Mouse (Mus musculus) myocyte (in vitro differentiated cells): ENCODE results near the gene Meis1. TPM values are rescaled to one million over a fixed set of nuclear protein-coding genes. Genes with fewer than 3 reads are reported as not detected.

ENCODE experiments used
- H3K27me3 ChIP-seq: one replicate; pipeline ENCODE4 v1.6.1; 2011; ENCODE audit not compliant: control insufficient read depth, insufficient read depth, insufficient read length
- H3K36me3 ChIP-seq: one replicate; pipeline ENCODE4 v1.6.1; 2011; ENCODE audit not compliant: control insufficient read depth, insufficient read depth
- H3K4me2 ChIP-seq: one replicate; pipeline ENCODE4 v1.6.1; 2011; ENCODE audit warnings: low read depth, control low read depth
- H3K4me3 ChIP-seq: one replicate; pipeline ENCODE4 v1.5.1; 2011; ENCODE audit warnings: mild to moderate bottlenecking, control low read depth, moderate library complexity
- H3K79me2 ChIP-seq: one replicate; pipeline ENCODE4 v1.6.1; 2011; ENCODE audit not compliant: control insufficient read depth, insufficient read depth
- H3ac ChIP-seq: one replicate; pipeline ENCODE4 v1.6.1; 2011; ENCODE audit not compliant: control insufficient read depth, insufficient read length
- CEBPB ChIP-seq: IDR thresholded peaks from 2 replicates; pipeline ENCODE4 v1.6.1; 2011; ENCODE audit warnings: mild to moderate bottlenecking, moderate library complexity; ENCODE audit not compliant: poor library complexity, insufficient read depth, severe bottlenecking
- E2F4 ChIP-seq: IDR thresholded peaks from one replicate; pipeline ENCODE4 v1.6.1; 2011; ENCODE audit warnings: mild to moderate bottlenecking, control low read depth, moderate library complexity; ENCODE audit not compliant: insufficient read depth
- MAX ChIP-seq: IDR thresholded peaks from one replicate; pipeline ENCODE4 v1.6.1; 2011; ENCODE audit warnings: low read depth, mild to moderate bottlenecking, control low read depth
- MYOD1 ChIP-seq, 3 experiments: IDR thresholded peaks; one replicate each; pipeline ENCODE4 v1.6.1; 2011; ENCODE audit warnings: control low read depth in 2 of 3, low read depth in 2 of 3, mild to moderate bottlenecking in 2 of 3, moderate library complexity in 1 of 3; ENCODE audit not compliant: insufficient read length in 2 of 3, control insufficient read depth in 1 of 3
- MYOG ChIP-seq, 3 experiments: IDR thresholded peaks; one replicate each; pipeline ENCODE4 v1.6.1; 2011; ENCODE audit warnings: control low read depth in 2 of 3, low read depth in 2 of 3, mild to moderate bottlenecking in 2 of 3; ENCODE audit not compliant: insufficient read length in 2 of 3, control insufficient read depth in 1 of 3, insufficient read depth in 1 of 3
- POLR2A ChIP-seq: IDR thresholded peaks from one replicate; pipeline ENCODE4 v1.6.1; 2011; ENCODE audit warnings: low read depth, mild to moderate bottlenecking, control low read depth, moderate library complexity; ENCODE audit not compliant: insufficient read length
- POLR2AphosphoS2 ChIP-seq: IDR thresholded peaks from one replicate; pipeline ENCODE4 v1.6.1; 2011; ENCODE audit warnings: low read depth, control low read depth; ENCODE audit not compliant: insufficient read length
- REST ChIP-seq: IDR thresholded peaks from one replicate; pipeline ENCODE4 v1.6.1; 2011; ENCODE audit warnings: mild to moderate bottlenecking, control low read depth, moderate library complexity; ENCODE audit not compliant: insufficient read depth, insufficient read length
- SRF ChIP-seq: IDR thresholded peaks from one replicate; pipeline ENCODE4 v1.6.1; 2011; ENCODE audit warnings: low read depth; ENCODE audit not compliant: control insufficient read depth, insufficient read length
- TCF12 ChIP-seq: IDR thresholded peaks from one replicate; pipeline ENCODE4 v1.6.1; 2011; ENCODE audit warnings: mild to moderate bottlenecking, control low read depth; ENCODE audit not compliant: poor library complexity, insufficient read depth, severe bottlenecking
- TCF3 ChIP-seq: IDR thresholded peaks from one replicate; pipeline ENCODE4 v1.6.1; 2011; ENCODE audit warnings: low read depth, control low read depth; ENCODE audit not compliant: insufficient read length
- USF1 ChIP-seq: IDR thresholded peaks from one replicate; pipeline ENCODE4 v1.6.1; 2011; ENCODE audit warnings: low read depth, mild to moderate bottlenecking, control low read depth, moderate library complexity
- polyA plus RNA-seq: library from polyadenylated mRNA; unstranded; fragments of >200 nt; fragmentation: generic; extraction: Trizol; gene quantifications from one replicate; pipeline ENCODE4 v1.2.1, GENCODE M21; 2012; ENCODE audit warnings: missing spikeins

Gene Meis1
- polyA plus RNA-seq, 1 experiment: 7.1 TPM

DNA sequence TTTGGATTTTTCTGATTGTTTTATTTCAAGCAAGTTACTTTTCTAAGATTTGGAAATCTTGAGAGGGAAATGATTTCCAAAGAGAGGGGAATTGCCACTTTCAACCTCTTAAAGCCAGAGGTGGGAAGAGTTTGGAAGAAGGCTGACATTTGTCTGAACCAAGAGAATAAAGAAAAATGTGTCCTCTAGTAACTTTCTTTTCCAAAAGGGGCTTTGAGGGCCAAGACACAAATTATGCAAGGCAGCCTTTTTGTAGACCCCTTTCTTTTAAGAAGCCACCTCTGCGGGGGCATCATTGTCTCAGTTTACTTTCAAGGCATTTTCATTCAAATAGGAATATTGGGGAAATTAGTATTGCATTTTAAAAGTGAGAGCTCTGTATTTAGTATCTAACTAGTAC, 1.5 kb downstream of the Meis1 start:
- no peaks in the 10 kb centered on the region for H3K27me3 ChIP-seq
- H3K4me2 ChIP-seq: peak overlapping the region; percentile 99
- no peaks in the 10 kb centered on the region for H3K36me3 ChIP-seq
- H3ac ChIP-seq: no peak overlapping the region
- H3K4me3 ChIP-seq: peak overlapping the region; percentile 81
- TF ChIP-seq MYOD1 (IDR thresholded peaks at IDR 0.05; ENCODE audit: control insufficient read depth in 1 of 3, insufficient read length in 2 of 3, low read depth in 2 of 3) (no peak), TCF12 (no peak), REST (no peak), USF1 (no peak), TCF3 (no peak), MAX (no peak), E2F4 (no peak), POLR2A (no peak), SRF (no peak), CEBPB (no peak), POLR2AphosphoS2 (no peak), MYOG (IDR thresholded peaks at IDR 0.05; ENCODE audit: control insufficient read depth in 1 of 3, insufficient read depth in 1 of 3, insufficient read length in 2 of 3, low read depth in 2 of 3) (no peak)
- peaks cover 57% of the 10 kb centered on the region for H3K79me2 ChIP-seq

DNA sequence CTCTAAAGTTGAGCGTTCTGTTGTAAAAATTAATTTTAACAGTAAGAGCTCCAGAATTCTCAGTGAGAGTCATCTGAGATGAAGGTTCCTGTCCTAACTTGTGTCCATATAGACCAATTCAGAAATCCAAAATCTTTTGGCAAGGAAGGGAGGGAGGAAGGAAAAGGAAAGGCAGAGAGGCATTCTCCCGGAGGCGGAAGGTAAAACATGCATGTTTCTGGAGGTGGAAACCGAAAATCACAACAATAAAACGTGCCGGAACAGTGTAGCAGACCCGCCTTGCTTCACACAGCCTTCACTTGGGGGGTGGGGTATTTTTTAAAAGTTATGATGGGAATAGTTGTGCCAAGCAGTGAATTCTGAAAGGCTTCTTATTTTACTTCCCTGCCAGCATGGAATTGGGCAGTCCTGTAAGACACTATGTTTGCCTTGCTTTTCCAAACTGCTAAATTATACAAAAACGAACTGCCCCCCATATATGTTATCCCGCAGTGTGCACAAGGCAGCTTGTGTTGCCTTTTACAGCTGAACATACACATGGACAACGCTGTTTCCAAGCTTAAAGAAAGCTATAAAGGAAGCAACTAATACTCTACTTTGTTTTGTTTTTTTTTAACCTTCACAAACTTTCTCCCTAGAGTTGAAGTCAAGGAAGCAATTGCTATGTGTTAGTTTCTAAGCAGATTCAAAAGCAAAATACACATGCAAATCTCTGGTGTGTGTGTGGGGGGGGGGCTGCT, 2.1 kb downstream of the Meis1 start:
- H3K4me3 ChIP-seq: peak overlapping the region; percentile 81
- TF ChIP-seq TCF3 (no peak), TCF12 (no peak), SRF (no peak), E2F4 (no peak), MYOD1 (IDR thresholded peaks at IDR 0.05; ENCODE audit: control insufficient read depth in 1 of 3, insufficient read length in 2 of 3, low read depth in 2 of 3) (no peak), POLR2AphosphoS2 (no peak), MYOG (IDR thresholded peaks at IDR 0.05; ENCODE audit: control insufficient read depth in 1 of 3, insufficient read depth in 1 of 3, insufficient read length in 2 of 3, low read depth in 2 of 3) (no peak), CEBPB (no peak), USF1 (no peak), MAX (no peak), POLR2A (no peak), REST (no peak)
- H3ac ChIP-seq: peak overlapping the region; percentile 17
- peak overlapping the region; percentile 99 for H3K4me2 ChIP-seq
- H3K27me3 ChIP-seq: no peaks in the 10 kb centered on the region
- H3K36me3 ChIP-seq: peaks cover 4% of the 10 kb centered on the region
- H3K79me2 ChIP-seq: peaks cover 57% of the 10 kb centered on the region

DNA sequence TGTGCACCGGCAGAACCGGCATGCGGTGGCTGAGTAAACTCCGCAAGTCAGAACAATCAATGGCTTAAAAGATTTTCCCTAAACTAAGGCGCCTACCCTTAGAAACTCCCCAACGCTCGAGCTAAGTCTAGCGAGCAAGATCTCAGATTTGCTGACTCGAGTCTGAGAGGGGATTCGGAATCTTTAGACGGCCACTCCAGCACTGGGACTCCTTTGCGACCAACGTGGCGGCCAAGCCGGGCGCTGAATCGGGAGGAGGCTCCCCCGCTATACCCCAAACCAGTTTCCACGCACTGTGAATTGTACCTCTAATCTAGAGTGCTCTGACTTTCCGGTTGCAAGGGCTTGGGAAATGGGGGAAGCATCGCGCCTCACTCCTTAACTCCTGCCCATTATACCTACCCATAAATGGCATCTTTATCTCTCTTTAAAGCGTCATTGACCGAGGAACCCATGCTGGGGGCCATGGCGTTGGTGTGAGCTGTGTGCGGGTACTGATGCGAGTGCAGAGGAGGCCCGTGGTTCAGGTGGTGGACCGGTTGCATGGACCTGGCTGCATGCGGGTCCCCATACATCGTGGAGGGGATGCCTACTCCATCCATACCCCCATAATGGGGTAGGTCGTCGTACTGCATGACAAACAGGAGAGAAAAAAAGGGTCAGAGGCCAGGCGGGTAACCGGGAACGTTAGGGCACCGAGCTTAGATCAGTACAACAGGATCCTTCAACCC, 2.9 kb downstream of the Meis1 start:
- Histone ChIP-seq H3K4me3 (peak overlapping the region; percentile 81), H3K36me3 (peaks cover 11% of the 10 kb centered on the region), H3K79me2 (peaks cover 57% of the 10 kb centered on the region), H3K4me2 (peak overlapping the region; percentile 99), H3K27me3 (no peaks in the 10 kb centered on the region), H3ac (peak overlapping the region; percentile 17)
- TF ChIP-seq USF1: no peak
- TF ChIP-seq POLR2A: no peak
- no peak for TF ChIP-seq SRF
- TF ChIP-seq E2F4: no peak
- no peak for TF ChIP-seq TCF3
- no peak for TF ChIP-seq POLR2AphosphoS2
- no peak for TF ChIP-seq MAX
- TF ChIP-seq CEBPB: no peak
- no peak for TF ChIP-seq MYOD1 (IDR thresholded peaks at IDR 0.05; ENCODE audit: control insufficient read depth in 1 of 3, insufficient read length in 2 of 3, low read depth in 2 of 3)
- no peak for TF ChIP-seq REST
- no peak for TF ChIP-seq MYOG (IDR thresholded peaks at IDR 0.05; ENCODE audit: control insufficient read depth in 1 of 3, insufficient read depth in 1 of 3, insufficient read length in 2 of 3, low read depth in 2 of 3)
- no peak for TF ChIP-seq TCF12

DNA sequence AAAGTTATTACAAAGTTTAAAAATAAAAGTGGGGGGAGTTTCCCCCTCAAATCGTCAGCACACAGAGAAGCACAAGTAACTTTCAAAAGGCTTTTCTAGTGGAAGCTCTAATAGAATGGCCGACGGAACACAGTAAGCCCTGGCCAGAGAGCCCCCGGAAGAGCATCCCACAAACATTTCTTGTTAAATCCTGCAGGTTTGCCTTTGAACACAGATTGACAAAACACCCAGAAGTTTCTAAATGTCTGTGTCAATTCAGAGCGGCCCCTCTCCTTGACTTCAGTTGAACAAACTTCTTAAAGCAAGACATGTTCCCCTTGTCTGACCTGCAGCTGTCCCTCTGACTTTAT, 3.4 kb downstream of the Meis1 start:
- Histone ChIP-seq H3ac (peak overlapping the region; percentile 17), H3K36me3 (peaks cover 16% of the 10 kb centered on the region), H3K4me3 (peak overlapping the region; percentile 81), H3K4me2 (peak overlapping the region; percentile 99), H3K27me3 (no peaks in the 10 kb centered on the region), H3K79me2 (peaks cover 57% of the 10 kb centered on the region)
- TF ChIP-seq MAX (no peak), E2F4 (no peak), REST (no peak), MYOG (IDR thresholded peaks at IDR 0.05; ENCODE audit: control insufficient read depth in 1 of 3, insufficient read depth in 1 of 3, insufficient read length in 2 of 3, low read depth in 2 of 3) (peak in 1 of 3 experiments; percentile 3), CEBPB (no peak), TCF3 (no peak), MYOD1 (IDR thresholded peaks at IDR 0.05; ENCODE audit: control insufficient read depth in 1 of 3, insufficient read length in 2 of 3, low read depth in 2 of 3) (peak in 1 of 3 experiments; percentile 31)
